Mouse (Mus musculus) liver, postnatal 0 days (tissue): ENCODE data around the gene Sec61a1.

ENCODE experiments used
- CTCF ChIP-seq: sonication (generic); IDR thresholded peaks from 2 replicates; pipeline ENCODE4 v1.5.1; 2016; ENCODE audit warnings: antibody characterized with exemption, low read depth
- EP300 ChIP-seq: IDR thresholded peaks from 2 replicates; pipeline ENCODE4 v1.6.1; 2016; ENCODE audit warnings: antibody characterized with exemption, low read depth, mild to moderate bottlenecking

GRCm38 (mm10) chr6:88544241-88544640 is 25.5 kb upstream of the Sec61a1 start:
- TF ChIP-seq CTCF (no peak), EP300 (no peak)
